Mouse (Mus musculus): ENCODE data around the gene Insig1.

GRCm38 (mm10) chr5:28117882-28118530 is 46.8 kb downstream of the Insig1 start:
- TF ChIP-seq CTCF (IDR thresholded peaks at IDR 0.05) (no peak), EP300 (IDR thresholded peaks at IDR 0.05) (no peak)

Measured in lung, postnatal 0 days (tissue).